Mouse (Mus musculus): ENCODE results near the gene Rilpl1. TPM values are rescaled to one million over a fixed set of nuclear protein-coding genes. Genes with fewer than 3 reads are reported as not detected.
"Not testable (repeated sequence)": the region's sequence is repeated elsewhere in the genome, so short reads cannot be mapped to it uniquely, and the experiment has no call there.

Rilpl1 gene
- 23.2 and 25.1 TPM in 2 replicates for polyA plus RNA-seq (2015; fragmentation: Nextera tagmentation; extraction: Ambion mirVana)

- Histone ChIP-seq H3K36me3 (no peaks in the 10 kb centered on the region), H3K4me2 (replicated peaks) (peak within 1 kb of the TSS; percentile 80), H3K4me1 (peaks cover 37% of the 10 kb centered on the region), H3K27me3 (no peaks in the 10 kb centered on the region), H3K9ac (peak within 1 kb of the TSS; percentile 58), H3K27ac (replicated peaks) (peak within 1 kb of the TSS; percentile 86), H3K4me3 (replicated peaks) (peak within 1 kb of the TSS; percentile 86), H3K9me3 (replicated peaks) (no peaks in the 10 kb centered on the region)
- ATAC-seq (ENCODE audit: insufficient number of reproducible peaks, low FRiP score, low TSS enrichment, low read depth), result peak; percentile 92
- WGBS, result under 1% methylated on average over 89 of the region's 96 CpGs
These were observed at the start of gene Rilpl1 for GRCm38 (mm10) chr5:124530655-124531582. Rilpl1 (minus strand) TSS chr5:124531391.

GRCm38 (mm10) chr5:124578633-124579317 is 47.6 kb upstream of the Rilpl1 start, which contains the start of the genes Eif2b1 and Gtf2h3:
Eif2b1 (minus strand) TSS chr5:124579131.
Gtf2h3 (plus strand) TSS chr5:124579140.
- Histone ChIP-seq H3K4me2 (replicated peaks) (peak within 1 kb of the TSS; percentile 85), H3K9me3 (replicated peaks) (no peaks in the 10 kb centered on the region), H3K27ac (replicated peaks) (0 out of 2 replicates have a peak within 1 kb of the TSS, but pooled peaks have one; percentile 34)

GRCm38 (mm10) chr5:124575467-124575866 is 44.3 kb upstream of the Rilpl1 start:
- no peak overlapping the region for H3K4me3 ChIP-seq (replicated peaks)
- H3K4me1 ChIP-seq, result peaks cover 21% of the 10 kb centered on the region
- H3K4me2 ChIP-seq (replicated peaks), result no peak overlapping the region
- H3K9me3 ChIP-seq (replicated peaks), result no peaks in the 10 kb centered on the region
- no peak overlapping the region for H3K27ac ChIP-seq (replicated peaks)
- H3K27me3 ChIP-seq, result no peaks in the 10 kb centered on the region
- no peak for ATAC-seq (ENCODE audit: insufficient number of reproducible peaks, low FRiP score, low TSS enrichment, low read depth)
- 91% methylated on average over 7 of the region's 7 CpGs for WGBS
- no peak overlapping the region for H3K9ac ChIP-seq
- H3K36me3 ChIP-seq, result peaks cover 70% of the 10 kb centered on the region

More at GRCm38 (mm10) chr5:124578633-124579317, 47.6 kb upstream of the Rilpl1 start, which contains the start of the genes Eif2b1 and Gtf2h3:
- Histone ChIP-seq H3K27me3 (no peaks in the 10 kb centered on the region), H3K4me1 (peaks cover 22% of the 10 kb centered on the region), H3K9ac (peak within 1 kb of the TSS; percentile 68), H3K36me3 (peaks cover 48% of the 10 kb centered on the region), H3K4me3 (replicated peaks) (peak within 1 kb of the TSS; percentile 84)
- peak; percentile 88 for ATAC-seq (ENCODE audit: insufficient number of reproducible peaks, low FRiP score, low TSS enrichment, low read depth)
- WGBS, result 1% methylated on average over 51 of the region's 51 CpGs

GRCm38 (mm10) chr5:124571068-124571467 is 39.9 kb upstream of the Rilpl1 start:
- ATAC-seq (ENCODE audit: insufficient number of reproducible peaks, low FRiP score, low TSS enrichment, low read depth), result no peak
- no peaks in the 10 kb centered on the region for H3K9me3 ChIP-seq (replicated peaks)
- H3K4me3 ChIP-seq (replicated peaks), result no peak overlapping the region
- no peak overlapping the region for H3K4me2 ChIP-seq (replicated peaks)
- H3K4me1 ChIP-seq, result no peaks in the 10 kb centered on the region
- no peaks in the 10 kb centered on the region for H3K27me3 ChIP-seq
- H3K27ac ChIP-seq (replicated peaks), result no peak overlapping the region
- WGBS, result 79% methylated on average over 12 of the region's 12 CpGs
- peaks cover 98% of the 10 kb centered on the region for H3K36me3 ChIP-seq
- H3K9ac ChIP-seq, result no peak overlapping the region

- no peak overlapping the region for H3K4me3 ChIP-seq (replicated peaks)
- no peak overlapping the region for H3K27ac ChIP-seq (replicated peaks)
- no peaks in the 10 kb centered on the region for H3K9me3 ChIP-seq (replicated peaks)
- H3K9ac ChIP-seq, result no peak overlapping the region
- H3K4me2 ChIP-seq (replicated peaks), result no peak overlapping the region
- ATAC-seq (ENCODE audit: insufficient number of reproducible peaks, low FRiP score, low TSS enrichment, low read depth), result no peak
- H3K36me3 ChIP-seq, result peaks cover 48% of the 10 kb centered on the region
- no peaks in the 10 kb centered on the region for H3K27me3 ChIP-seq
- H3K4me1 ChIP-seq, result peaks cover 16% of the 10 kb centered on the region
- 70% methylated on average over 1 of the region's 1 CpGs for WGBS
These were observed 24.0 kb upstream of the Rilpl1 start for GRCm38 (mm10) chr5:124555145-124555544.

GRCm38 (mm10) chr5:124553607-124554006 is 22.4 kb upstream of the Rilpl1 start:
- WGBS, result 42% methylated on average over 6 of the region's 6 CpGs
- H3K27me3 ChIP-seq, result no peaks in the 10 kb centered on the region
- H3K4me2 ChIP-seq (replicated peaks), result peak overlapping the region; percentile 81
- ATAC-seq (ENCODE audit: insufficient number of reproducible peaks, low FRiP score, low TSS enrichment, low read depth), result no peak
- peaks cover 16% of the 10 kb centered on the region for H3K4me1 ChIP-seq
- H3K27ac ChIP-seq (replicated peaks), result no peak overlapping the region
- H3K9me3 ChIP-seq (replicated peaks), result no peaks in the 10 kb centered on the region
- peak overlapping the region; percentile 71 for H3K4me3 ChIP-seq (replicated peaks)
- H3K9ac ChIP-seq, result no peak overlapping the region
- peaks cover 38% of the 10 kb centered on the region for H3K36me3 ChIP-seq

GRCm38 (mm10) chr5:124552558-124553307 is 21.5 kb upstream of the Rilpl1 start, which contains the start of gene Ddx55:
Ddx55 (plus strand) TSS chr5:124552864.
- peaks cover 38% of the 10 kb centered on the region for H3K36me3 ChIP-seq
- ATAC-seq (ENCODE audit: insufficient number of reproducible peaks, low FRiP score, low TSS enrichment, low read depth), result peak; percentile 86
- peak within 1 kb of the TSS; percentile 71 for H3K4me3 ChIP-seq (replicated peaks)
- no peaks in the 10 kb centered on the region for H3K27me3 ChIP-seq
- peak within 1 kb of the TSS; percentile 81 for H3K4me2 ChIP-seq (replicated peaks)
- peaks cover 16% of the 10 kb centered on the region for H3K4me1 ChIP-seq
- WGBS, result under 1% methylated on average over 66 of the region's 66 CpGs
- peak within 1 kb of the TSS; percentile 62 for H3K9ac ChIP-seq
- H3K9me3 ChIP-seq (replicated peaks), result no peaks in the 10 kb centered on the region
- peak within 1 kb of the TSS; percentile 89 for H3K27ac ChIP-seq (replicated peaks)

- Histone ChIP-seq H3K27me3 (no peaks in the 10 kb centered on the region), H3K4me2 (replicated peaks) (peak overlapping the region; percentile 81)
- WGBS, result 3% methylated on average over 9 of the region's 9 CpGs
These were observed 20.9 kb upstream of the Rilpl1 start for GRCm38 (mm10) chr5:124552094-124552472.

GRCm38 (mm10) chr5:124551349-124552093 is 20.3 kb upstream of the Rilpl1 start:
- Histone ChIP-seq H3K27ac (replicated peaks) (peak overlapping the region; percentile 89), H3K9ac (peak overlapping the region; percentile 62), H3K4me3 (replicated peaks) (peak overlapping the region; percentile 71), H3K36me3 (peaks cover 39% of the 10 kb centered on the region), H3K4me1 (peaks cover 16% of the 10 kb centered on the region), H3K4me2 (replicated peaks) (peak overlapping the region; percentile 81)
- not testable (repeated sequence) for H3K9me3 ChIP-seq (replicated peaks); ATAC-seq (ENCODE audit: insufficient number of reproducible peaks, low FRiP score, low TSS enrichment, low read depth); H3K27me3 ChIP-seq
- WGBS, result 36% methylated on average over 5 of the region's 5 CpGs

More at GRCm38 (mm10) chr5:124552094-124552472, 20.9 kb upstream of the Rilpl1 start:
- ATAC-seq (ENCODE audit: insufficient number of reproducible peaks, low FRiP score, low TSS enrichment, low read depth), result no peak
- peaks cover 40% of the 10 kb centered on the region for H3K36me3 ChIP-seq
- H3K4me3 ChIP-seq (replicated peaks), result peak overlapping the region; percentile 71
- peak overlapping the region; percentile 89 for H3K27ac ChIP-seq (replicated peaks)
- H3K4me1 ChIP-seq, result peaks cover 16% of the 10 kb centered on the region
- H3K9ac ChIP-seq, result peak overlapping the region; percentile 62
- no peaks in the 10 kb centered on the region for H3K9me3 ChIP-seq (replicated peaks)

GRCm38 (mm10) chr5:124550737-124551136 is 19.5 kb upstream of the Rilpl1 start:
- ATAC-seq (ENCODE audit: insufficient number of reproducible peaks, low FRiP score, low TSS enrichment, low read depth); H3K9me3 ChIP-seq (replicated peaks); H3K27me3 ChIP-seq; H3K4me2 ChIP-seq (replicated peaks); H3K27ac ChIP-seq (replicated peaks); H3K9ac ChIP-seq; H3K4me3 ChIP-seq (replicated peaks): not testable (repeated sequence)
- 91% methylated on average over 4 of the region's 4 CpGs for WGBS
- peaks cover 16% of the 10 kb centered on the region for H3K4me1 ChIP-seq
- H3K36me3 ChIP-seq, result peaks cover 45% of the 10 kb centered on the region

Measured in embryonic facial prominence, embryonic 15.5 days (tissue).